Mouse (Mus musculus) CH12.LX (cell line): ENCODE results near the gene Per3. TPM values are rescaled to one million over a fixed set of nuclear protein-coding genes. Genes with fewer than 3 reads are reported as not detected.

Experiments
- DNase-seq: peaks from one replicate; pipeline ENCODE4 v3.0.0-alpha.2; 2013; ENCODE audit errors: extremely low read depth
- H3K27ac ChIP-seq: 2 replicates; pipeline ENCODE4 v1.5.1; 2012; ENCODE audit warnings: low read depth, mild to moderate bottlenecking, control low read depth, moderate library complexity; ENCODE audit not compliant: insufficient read depth
- H3K27me3 ChIP-seq: replicated peaks from 2 replicates; pipeline ENCODE3; 2012; ENCODE audit warnings: inconsistent platforms
- H3K36me3 ChIP-seq, 2 experiments: replicated peaks in 1 of 2; 2 replicates each; pipeline versions ENCODE3 to v1.6.1; 2012; ENCODE audit warnings: inconsistent platforms in 1 of 2, low read length in 1 of 2, mild to moderate bottlenecking in 1 of 2, mixed read lengths in 1 of 2, moderate library complexity in 1 of 2; ENCODE audit not compliant: control insufficient read depth in 1 of 2, insufficient read depth in 1 of 2
- H3K4me1 ChIP-seq, 2 experiments: 2 replicates each; pipeline ENCODE4 v1.6.1; 2012; ENCODE audit warnings: inconsistent platforms in 1 of 2, moderate library complexity in 1 of 2; ENCODE audit not compliant: insufficient read depth in 2 of 2, control insufficient read depth in 1 of 2
- H3K4me2 ChIP-seq: 2 replicates; pipeline ENCODE4 v1.6.1; 2012; ENCODE audit warnings: low read depth, mild to moderate bottlenecking, control low read depth; ENCODE audit not compliant: poor library complexity, insufficient read depth, severe bottlenecking
- H3K4me3 ChIP-seq, 3 experiments: fragments of 150-350 bp in 1 of 3; sonication (generic) in 1 of 3; replicated peaks in 1 of 3; 2 replicates each; pipeline versions ENCODE3 to v1.5.1; 2011 to 2012; ENCODE audit warnings: low read depth in 2 of 3, low read length in 2 of 3, mild to moderate bottlenecking in 2 of 3, moderate library complexity in 2 of 3, control low read depth in 1 of 3, improper control_type of control experiment in 1 of 3, inconsistent platforms in 1 of 3, mixed read lengths in 1 of 3; ENCODE audit not compliant: poor library complexity in 1 of 3
- H3K79me2 ChIP-seq: replicated peaks from 2 replicates; pipeline ENCODE4 v1.6.1; 2012; ENCODE audit warnings: mild to moderate bottlenecking, moderate library complexity; ENCODE audit not compliant: control insufficient read depth, poor library complexity, insufficient read depth, severe bottlenecking; ENCODE audit errors: extremely low read depth
- H3K9ac ChIP-seq: 2 replicates; pipeline ENCODE4 v1.6.1; 2012; ENCODE audit warnings: low read depth, mild to moderate bottlenecking, control low read depth, moderate library complexity; ENCODE audit not compliant: insufficient read depth
- H3K9me3 ChIP-seq: replicated peaks from 2 replicates; pipeline ENCODE3; 2012; ENCODE audit warnings: low read length, inconsistent platforms, mixed read lengths
- BHLHE40 ChIP-seq: IDR thresholded peaks from 2 replicates; pipeline ENCODE4 v1.6.1; 2011; ENCODE audit warnings: mild to moderate bottlenecking, low read depth, low read length, improper control_type of control experiment
- CHD2 ChIP-seq: IDR thresholded peaks from 2 replicates; pipeline ENCODE4 v1.6.1; 2011; ENCODE audit warnings: low read length, improper control_type of control experiment
- E2F4 ChIP-seq: IDR thresholded peaks from 2 replicates; pipeline ENCODE4 v1.6.1; 2011; ENCODE audit warnings: low read depth, low read length, improper control_type of control experiment; ENCODE audit not compliant: insufficient replicate concordance
- ELF1 ChIP-seq: IDR thresholded peaks from 2 replicates; pipeline ENCODE4 v1.6.1; 2014; ENCODE audit warnings: low read depth, mild to moderate bottlenecking, inconsistent platforms, low read length, improper control_type of control experiment
- EP300 ChIP-seq: IDR thresholded peaks from 2 replicates; pipeline ENCODE4 v1.6.1; 2011; ENCODE audit warnings: low read length, improper control_type of control experiment
- GABPA ChIP-seq: IDR thresholded peaks from 2 replicates; pipeline ENCODE4 v1.6.1; 2012; ENCODE audit warnings: low read depth, low read length, improper control_type of control experiment, inconsistent platforms; ENCODE audit not compliant: insufficient replicate concordance
- IRF4 ChIP-seq: IDR thresholded peaks from 2 replicates; pipeline ENCODE4 v1.6.1; 2014; ENCODE audit warnings: low read depth, mild to moderate bottlenecking, inconsistent platforms, low read length, improper control_type of control experiment
- JUN ChIP-seq: IDR thresholded peaks from 2 replicates; pipeline ENCODE4 v1.6.1; 2011; ENCODE audit warnings: low read depth, mild to moderate bottlenecking, low read length, improper control_type of control experiment, moderate library complexity; ENCODE audit not compliant: insufficient read depth
- JUND ChIP-seq: conservative IDR thresholded peaks from 2 replicates; pipeline ENCODE4 v1.6.1; 2011; ENCODE audit warnings: low read depth, low read length, improper control_type of control experiment
- KAT2A ChIP-seq: IDR thresholded peaks from 2 replicates; pipeline ENCODE4 v1.6.1; 2012; ENCODE audit warnings: low read length, improper control_type of control experiment, inconsistent platforms; ENCODE audit not compliant: insufficient replicate concordance
- MAFK ChIP-seq: IDR thresholded peaks from 2 replicates; pipeline ENCODE4 v1.6.1; 2011; ENCODE audit warnings: low read length, improper control_type of control experiment; ENCODE audit not compliant: insufficient replicate concordance
- MAX ChIP-seq: IDR thresholded peaks from 2 replicates; pipeline ENCODE4 v1.6.1; 2011; ENCODE audit warnings: low read length, improper control_type of control experiment
- MAZ ChIP-seq: IDR thresholded peaks from 2 replicates; pipeline ENCODE4 v1.6.1; 2012; ENCODE audit warnings: low read depth, mild to moderate bottlenecking, inconsistent platforms, low read length, improper control_type of control experiment, moderate library complexity
- MEF2A ChIP-seq: IDR thresholded peaks from 2 replicates; pipeline ENCODE4 v1.6.1; 2014; ENCODE audit warnings: low read depth, mild to moderate bottlenecking, inconsistent platforms, low read length, improper control_type of control experiment, borderline replicate concordance
- MYC ChIP-seq: IDR thresholded peaks from 2 replicates; pipeline ENCODE4 v1.6.1; 2011; ENCODE audit warnings: low read depth, mild to moderate bottlenecking, improper control_type of control experiment, low read length
- POLR2A ChIP-seq: IDR thresholded peaks from 2 replicates; pipeline ENCODE4 v1.6.1; 2011; ENCODE audit warnings: low read depth, mild to moderate bottlenecking, improper control_type of control experiment, low read length
- POLR2AphosphoS2 ChIP-seq: IDR thresholded peaks from 2 replicates; pipeline ENCODE4 v1.6.1; 2011; ENCODE audit warnings: low read depth, low read length, improper control_type of control experiment
- RAD21 ChIP-seq: IDR thresholded peaks from 2 replicates; pipeline ENCODE4 v1.6.1; 2011; ENCODE audit warnings: low read depth, mild to moderate bottlenecking, low read length, improper control_type of control experiment, moderate library complexity
- SIN3A ChIP-seq: IDR thresholded peaks from 2 replicates; pipeline ENCODE4 v1.6.1; 2012; ENCODE audit warnings: low read length, improper control_type of control experiment, inconsistent platforms
- TCF12 ChIP-seq: IDR thresholded peaks from 2 replicates; pipeline ENCODE4 v1.6.1; 2014; ENCODE audit warnings: low read depth, mild to moderate bottlenecking, inconsistent platforms, low read length, improper control_type of control experiment
- UBTF ChIP-seq: IDR thresholded peaks from 2 replicates; pipeline ENCODE4 v1.6.1; 2012; ENCODE audit warnings: low read depth, mild to moderate bottlenecking, inconsistent platforms, low read length, improper control_type of control experiment, moderate library complexity
- USF1 ChIP-seq: IDR thresholded peaks from 2 replicates; pipeline ENCODE4 v1.6.1; 2014; ENCODE audit warnings: low read depth, mild to moderate bottlenecking, inconsistent platforms, low read length, improper control_type of control experiment
- USF2 ChIP-seq: conservative IDR thresholded peaks from 2 replicates; pipeline ENCODE4 v1.6.1; 2011; ENCODE audit warnings: low read depth, low read length, improper control_type of control experiment
- ZC3H11A ChIP-seq: IDR thresholded peaks from 2 replicates; pipeline ENCODE4 v1.6.1; 2012; ENCODE audit warnings: low read depth, mild to moderate bottlenecking, inconsistent platforms, low read length, improper control_type of control experiment
- ZKSCAN1 ChIP-seq: IDR thresholded peaks from 2 replicates; pipeline ENCODE4 v1.6.1; 2012; ENCODE audit warnings: low read depth, inconsistent platforms, low read length, improper control_type of control experiment, borderline replicate concordance
- ZNF384 ChIP-seq: IDR thresholded peaks from 2 replicates; pipeline ENCODE4 v1.6.1; 2012; ENCODE audit warnings: low read depth, low read length, improper control_type of control experiment, inconsistent platforms
- dilution Hi-C: fragments of 300-500 bp; cut with MboI; formaldehyde crosslinking; loops from 2 replicates; pipeline ENCODE4 v1.14.3; 2020; ENCODE audit warnings: low sequenced_read_pairs; ENCODE audit not compliant: extremely low pct_unique_long_range_greater_than_20kb, extremely low pct_ligation_motif_present
- in situ Hi-C: fragments of 300-500 bp; cut with MboI; formaldehyde crosslinking; loops from 3 replicates; pipeline ENCODE4 v1.14.3; 2019; ENCODE audit warnings: low sequenced_read_pairs, low pct_ligation_motif_present, low pct_unique_long_range_greater_than_20kb, mixed read lengths
- polyA plus RNA-seq: library from polyadenylated mRNA; unstranded; fragments of >175 nt; gene quantifications from 2 replicates; pipeline ENCODE4 v1.2.1, GENCODE M21; 2012; ENCODE audit warnings: low read depth; ENCODE audit not compliant: insufficient read length
- total RNA-seq, 2 experiments: library from RNA; depleted of rRNA; stranded (reverse); fragments of 300-350 nt in 1 of 2; fragments of >200 nt in 1 of 2; gene quantifications; 2 replicates each; pipeline ENCODE4 v1.2.3; 2012 to 2014

Gene Per3
- total and polyA plus RNA-seq, 3 experiments, result 0.56 to 0.81 (median 0.74) TPM

- TF ChIP-seq UBTF (no peak), CHD2 (peak; percentile 88), MAX (0 out of 2 replicates have a peak, but pooled peaks have one; percentile 30), MYC (no peak), ZKSCAN1 (no peak), POLR2AphosphoS2 (no peak), E2F4 (no peak), MEF2A (no peak), IRF4 (no peak; the same call in 1 of the 2 replicates), SIN3A (peak; percentile 60)
Observed at GRCm38 (mm10) chr4:151057347-151058321, 13.2 kb upstream of the Per3 start, which contains the start of gene Vamp3 (continued).

GRCm38 (mm10) chr4:151051162-151051561, 6.7 kb upstream of the Per3 start:
- no peak overlapping the region for H3K4me3 ChIP-seq
- no peaks in the 10 kb centered on the region for H3K9me3 ChIP-seq
- no peak overlapping the region for H3K9ac ChIP-seq
- no peak overlapping the region for H3K4me2 ChIP-seq
- H3K79me2 ChIP-seq, result peaks cover 11% of the 10 kb centered on the region
- H3K4me1 ChIP-seq, result peaks cover 12 to 20% of the 10 kb centered on the region in 2 experiments; a peak in 3 of 4 replicates
- dilution Hi-C loops, result no loop called here
- in situ Hi-C loops, result no loop called here
- peaks cover 42 to 83% of the 10 kb centered on the region in 2 experiments for H3K36me3 ChIP-seq
- H3K27ac ChIP-seq, result no peak overlapping the region
- TF ChIP-seq GABPA (no peak), JUN (no peak), USF2 (no peak), ZC3H11A (no peak), RAD21 (no peak)
- no peak for DNase-seq
- no peaks in the 10 kb centered on the region for H3K27me3 ChIP-seq

GRCm38 (mm10) chr4:151046524-151046923, 2.1 kb upstream of the Per3 start:
- dilution Hi-C loops (no loop called here), in situ Hi-C loops (no loop called here)
- TF ChIP-seq EP300 (no peak), JUND (no peak), TCF12 (no peak), ELF1 (no peak), GABPA (no peak), KAT2A (no peak), UBTF (no peak), MAFK (no peak), POLR2A (no peak), RAD21 (no peak), SIN3A (no peak), ZNF384 (no peak), MAZ (no peak), MYC (no peak), USF2 (no peak), BHLHE40 (no peak), USF1 (no peak)
- no peak for DNase-seq
- H3K27ac ChIP-seq, result no peak overlapping the region
- H3K4me1 ChIP-seq, result peaks cover 7 to 22% of the 10 kb centered on the region in 2 experiments; a peak in 3 of 4 replicates
- H3K9me3 ChIP-seq, result no peaks in the 10 kb centered on the region
- no peaks in the 10 kb centered on the region; the same call in 1 of the 2 replicates for H3K79me2 ChIP-seq
- no peak overlapping the region for H3K4me3 ChIP-seq
- H3K9ac ChIP-seq, result no peak overlapping the region
- no peaks in the 10 kb centered on the region for H3K27me3 ChIP-seq
- H3K4me2 ChIP-seq, result no peak overlapping the region
- peaks cover 29 to 47% of the 10 kb centered on the region in 2 experiments for H3K36me3 ChIP-seq
